Mouse (Mus musculus) ovary, adult 18-20 months (tissue): ENCODE data around the gene Pik3ip1.

Source experiments
- DNase-seq: peaks from one replicate; pipeline ENCODE4 v3.0.0; 2022; ENCODE audit warnings: low spot score, mixed read lengths

Gene Pik3ip1

GRCm38 (mm10) chr11:3329891-3330451 lies at the start of gene Pik3ip1:
Gene Pik3ip1, plus strand, starts transcription at chr11:3330401.
- DNase-seq = no peak

GRCm38 (mm10) chr11:3282887-3283286 lies 47.3 kb upstream of the Pik3ip1 start:
- no peak for DNase-seq

GRCm38 (mm10) chr11:3283645-3284044 lies 46.6 kb upstream of the Pik3ip1 start:
- no peak for DNase-seq

GRCm38 (mm10) chr11:3285940-3286339 lies 44.3 kb upstream of the Pik3ip1 start:
- no peak for DNase-seq

- DNase-seq = no peak
Observed at GRCm38 (mm10) chr11:3287131-3287530, 43.1 kb upstream of the Pik3ip1 start.

- no peak for DNase-seq
Observed at GRCm38 (mm10) chr11:3287921-3288320, 42.3 kb upstream of the Pik3ip1 start.

- DNase-seq = no peak
Observed at GRCm38 (mm10) chr11:3288521-3289301, 41.5 kb upstream of the Pik3ip1 start, which contains the start of gene Patz1. Gene Patz1, plus strand, starts transcription at chr11:3288874.

GRCm38 (mm10) chr11:3289302-3289802 lies 40.8 kb upstream of the Pik3ip1 start:
- DNase-seq = peak; percentile 82

GRCm38 (mm10) chr11:3289803-3290639 lies 40.2 kb upstream of the Pik3ip1 start:
- DNase-seq = peak; percentile 73

GRCm38 (mm10) chr11:3290640-3291310 lies 39.4 kb upstream of the Pik3ip1 start:
- DNase-seq = no peak

- no peak for DNase-seq
Observed at GRCm38 (mm10) chr11:3291311-3292061, 38.7 kb upstream of the Pik3ip1 start.

- no peak for DNase-seq
Observed at GRCm38 (mm10) chr11:3292062-3292421, 38.2 kb upstream of the Pik3ip1 start.

GRCm38 (mm10) chr11:3292711-3293249 lies 37.4 kb upstream of the Pik3ip1 start:
- no peak for DNase-seq

GRCm38 (mm10) chr11:3293361-3293760 lies 36.8 kb upstream of the Pik3ip1 start:
- no peak for DNase-seq

- no peak for DNase-seq
Observed at GRCm38 (mm10) chr11:3294641-3295040, 35.6 kb upstream of the Pik3ip1 start.

GRCm38 (mm10) chr11:3296056-3296455 lies 34.1 kb upstream of the Pik3ip1 start:
- no peak for DNase-seq

- DNase-seq = no peak
Observed at GRCm38 (mm10) chr11:3297871-3298812, 32.1 kb upstream of the Pik3ip1 start.

- no peak for DNase-seq
Observed at GRCm38 (mm10) chr11:3298813-3299185, 31.4 kb upstream of the Pik3ip1 start.

GRCm38 (mm10) chr11:3301075-3301474 lies 29.1 kb upstream of the Pik3ip1 start:
- DNase-seq = no peak

GRCm38 (mm10) chr11:3302385-3302784 lies 27.8 kb upstream of the Pik3ip1 start:
- DNase-seq = no peak
